Mouse (Mus musculus): Measurements from ENCODE around the gene Clk2. TPM values are rescaled to one million over a fixed set of nuclear protein-coding genes. Genes with fewer than 3 reads are reported as not detected.

The Clk2 gene
- total and polyA plus RNA-seq, 2 experiments, result 7.4 to 23.9 TPM

DNA sequence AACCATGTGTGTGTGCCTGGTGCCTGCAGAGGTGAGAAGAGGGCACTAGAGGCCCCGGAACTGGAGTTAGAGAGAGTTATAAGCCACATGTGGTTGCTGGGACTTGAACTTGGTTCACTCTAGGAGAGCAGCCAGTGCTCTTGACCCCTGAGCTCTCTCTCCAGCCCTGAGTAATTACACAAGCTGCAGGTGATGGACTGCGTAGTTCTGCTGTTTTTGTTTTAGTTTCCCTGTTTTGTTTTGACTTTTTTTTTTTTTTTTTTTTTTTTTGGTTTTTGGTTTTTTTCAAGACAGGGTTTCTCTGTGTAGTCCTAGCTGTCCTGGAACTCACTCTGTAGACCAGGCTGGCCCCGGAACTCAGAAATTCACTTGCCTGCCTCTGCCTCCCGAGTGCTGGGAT lies 2.8 kb upstream of the Clk2 start:
- no peak for DNase-seq (ENCODE audit: extremely low read depth, low read depth, low spot score)
- H3K4me3 ChIP-seq (ENCODE audit: insufficient read depth, low read depth, low read length), result no peak overlapping the region
- WGBS, result 81% methylated on average over 4 of the region's 4 CpGs
- peaks cover 3% of the 10 kb centered on the region; the same call in 1 of the 2 replicates for H3K36me3 ChIP-seq (ENCODE audit: control insufficient read depth, insufficient read depth, low read length)
- no peak overlapping the region for H3K27ac ChIP-seq (replicated peaks; ENCODE audit: insufficient read depth, low read depth, low read length)
- H3K9ac ChIP-seq (ENCODE audit: low read depth, low read length), result no peak overlapping the region
- no peaks in the 10 kb centered on the region for H3K27me3 ChIP-seq (ENCODE audit: control insufficient read depth, insufficient read depth, low read length)
- peaks cover 3% of the 10 kb centered on the region; the same call in 1 of the 2 replicates for H3K79me2 ChIP-seq (ENCODE audit: control insufficient read depth, insufficient read depth, low read length)
- no peak for TF ChIP-seq POLR2A (IDR thresholded peaks at IDR 0.05; ENCODE audit: extremely low read depth, insufficient read depth, low read length)
- no peak for TF ChIP-seq CTCF (IDR thresholded peaks at IDR 0.05; ENCODE audit: low read depth, low read length)
- H3K4me1 ChIP-seq (ENCODE audit: control insufficient read depth, insufficient read depth, low read length), result peaks cover 14% of the 10 kb centered on the region

DNA sequence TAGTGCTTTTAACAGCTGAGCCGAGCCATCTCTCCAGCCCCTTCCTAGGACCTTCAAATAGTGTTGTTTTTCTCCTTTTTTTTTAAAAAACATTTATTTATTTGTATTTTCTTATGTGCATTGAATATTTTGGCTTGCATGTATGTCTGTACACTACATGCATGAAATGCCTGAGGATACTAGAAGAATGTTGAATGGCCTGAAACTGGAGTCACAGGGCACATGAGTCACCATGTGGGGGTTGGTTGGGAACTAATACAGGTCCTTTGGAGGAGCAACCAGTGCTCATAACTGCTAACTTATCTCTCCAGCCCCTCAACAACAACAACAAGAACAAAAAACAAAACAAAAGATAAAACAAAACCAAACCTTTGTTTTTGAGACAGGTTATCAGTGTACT lies 1.5 kb upstream of the Clk2 start:
- H3K4me1 ChIP-seq (ENCODE audit: control insufficient read depth, insufficient read depth, low read length), result peaks cover 15% of the 10 kb centered on the region
- WGBS, result 84% methylated on average over 1 of the region's 1 CpGs
- DNase-seq (ENCODE audit: extremely low read depth, low read depth, low spot score), result no peak

DNA sequence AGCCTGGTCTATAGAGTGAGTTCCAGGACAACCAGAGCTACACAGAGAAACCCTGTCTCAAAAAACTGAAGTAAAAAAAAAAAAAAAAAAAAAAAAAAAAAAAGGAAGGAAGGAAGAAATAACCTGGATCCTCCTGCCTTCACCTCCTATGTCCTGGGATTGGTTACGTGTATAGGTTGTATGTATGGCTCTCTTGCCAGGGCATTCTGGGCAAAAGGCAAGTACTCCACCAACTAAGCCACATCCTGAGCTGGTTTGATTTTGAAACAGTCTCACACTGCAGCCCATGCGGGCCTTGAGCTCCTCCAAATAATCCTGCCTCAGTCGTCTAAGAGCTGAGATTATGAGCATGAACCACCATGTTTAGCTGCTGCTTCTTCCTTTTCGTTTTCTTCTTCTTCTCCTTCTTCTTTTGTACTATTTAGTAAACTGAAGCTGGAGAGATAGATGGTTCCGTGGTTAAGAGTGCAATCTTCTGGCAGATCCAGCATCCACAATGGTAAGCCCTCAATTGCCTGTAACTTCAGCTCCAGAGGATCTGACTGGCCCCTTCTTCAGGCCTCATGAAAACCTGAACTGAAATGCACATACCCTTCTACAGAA lies 851 bp upstream of the Clk2 start:
- DNase-seq (ENCODE audit: extremely low read depth, low read depth, low spot score), result no peak
- Histone ChIP-seq H3K4me3 (ENCODE audit: insufficient read depth, low read depth, low read length) (no peak overlapping the region), H3K4me1 (ENCODE audit: control insufficient read depth, insufficient read depth, low read length) (peaks cover 15% of the 10 kb centered on the region), H3K27ac (replicated peaks; ENCODE audit: insufficient read depth, low read depth, low read length) (no peak overlapping the region), H3K9ac (ENCODE audit: low read depth, low read length) (no peak overlapping the region), H3K36me3 (ENCODE audit: control insufficient read depth, insufficient read depth, low read length) (peaks cover 14% of the 10 kb centered on the region), H3K27me3 (ENCODE audit: control insufficient read depth, insufficient read depth, low read length) (no peaks in the 10 kb centered on the region), H3K79me2 (ENCODE audit: control insufficient read depth, insufficient read depth, low read length) (peaks cover 3% of the 10 kb centered on the region; the same call in 1 of the 2 replicates)
- 68% methylated on average over 5 of the region's 5 CpGs for WGBS
- no peak for TF ChIP-seq POLR2A (IDR thresholded peaks at IDR 0.05; ENCODE audit: extremely low read depth, insufficient read depth, low read length)
- no peak for TF ChIP-seq CTCF (IDR thresholded peaks at IDR 0.05; ENCODE audit: low read depth, low read length)

More for the DNA sequence above, 1.5 kb upstream of the Clk2 start:
- peaks cover 3% of the 10 kb centered on the region; the same call in 1 of the 2 replicates for H3K79me2 ChIP-seq (ENCODE audit: control insufficient read depth, insufficient read depth, low read length)
- H3K9ac ChIP-seq (ENCODE audit: low read depth, low read length), result no peak overlapping the region
- no peaks in the 10 kb centered on the region for H3K27me3 ChIP-seq (ENCODE audit: control insufficient read depth, insufficient read depth, low read length)
- no peak overlapping the region for H3K27ac ChIP-seq (replicated peaks; ENCODE audit: insufficient read depth, low read depth, low read length)
- H3K4me3 ChIP-seq (ENCODE audit: insufficient read depth, low read depth, low read length), result no peak overlapping the region
- TF ChIP-seq POLR2A (IDR thresholded peaks at IDR 0.05; ENCODE audit: extremely low read depth, insufficient read depth, low read length) (no peak), CTCF (IDR thresholded peaks at IDR 0.05; ENCODE audit: low read depth, low read length) (no peak)
- H3K36me3 ChIP-seq (ENCODE audit: control insufficient read depth, insufficient read depth, low read length), result peaks cover 10% of the 10 kb centered on the region; the same call in 1 of the 2 replicates

DNA sequence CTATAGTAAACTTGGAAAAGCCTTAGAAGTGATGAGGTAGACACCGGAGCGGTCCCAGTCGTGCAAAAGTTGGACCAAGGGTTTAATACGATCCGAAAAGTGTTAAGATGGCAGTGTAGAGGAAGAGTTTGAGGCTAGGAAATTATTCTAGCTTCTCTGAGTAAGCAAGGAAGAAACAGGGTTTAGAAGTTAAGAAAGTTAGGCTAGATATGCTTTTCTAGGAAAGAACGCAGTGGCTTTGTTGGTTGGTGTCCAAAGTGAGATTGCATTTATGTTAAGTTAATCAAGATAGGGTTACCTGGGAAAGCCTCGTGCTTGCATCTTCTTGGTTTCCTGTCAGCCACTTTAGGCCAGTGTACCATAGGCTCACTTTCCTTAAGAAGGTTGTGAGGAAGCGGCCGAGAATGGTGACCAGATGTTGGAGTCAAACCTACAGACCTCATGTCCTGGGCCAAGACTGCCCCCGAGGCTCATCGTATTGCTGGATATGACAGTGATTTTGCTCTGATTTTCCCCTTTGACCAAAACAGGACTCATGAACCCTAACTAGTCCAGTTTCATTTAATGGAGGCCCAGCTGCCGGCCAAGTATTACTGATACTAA lies 774 bp downstream of the Clk2 start:
- H3K9ac ChIP-seq (ENCODE audit: low read depth, low read length), result peak overlapping the region; percentile 89
- WGBS, result 15% methylated on average over 12 of the region's 12 CpGs
- TF ChIP-seq POLR2A (IDR thresholded peaks at IDR 0.05; ENCODE audit: extremely low read depth, insufficient read depth, low read length) (no peak), CTCF (IDR thresholded peaks at IDR 0.05; ENCODE audit: low read depth, low read length) (no peak)

DNA sequence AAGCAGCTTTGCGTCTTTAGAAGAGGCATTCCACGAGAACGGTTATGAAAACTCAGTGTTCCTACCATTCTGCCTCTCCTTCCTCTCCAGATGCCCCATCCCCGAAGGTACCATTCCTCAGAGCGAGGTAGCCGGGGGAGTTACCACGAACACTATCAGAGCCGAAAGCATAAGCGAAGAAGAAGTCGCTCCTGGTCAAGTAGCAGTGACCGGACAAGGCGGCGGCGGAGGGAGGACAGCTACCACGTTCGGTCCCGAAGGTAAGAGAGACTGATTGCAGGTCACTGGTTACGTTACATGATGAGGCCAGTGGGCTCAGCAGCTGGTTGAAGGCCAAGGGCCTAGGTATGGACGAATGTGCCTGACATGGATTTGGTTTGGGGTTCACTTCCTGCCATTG lies 2.4 kb downstream of the Clk2 start:
- no peak overlapping the region for H3K27ac ChIP-seq (replicated peaks; ENCODE audit: insufficient read depth, low read depth, low read length)
- peaks cover 40% of the 10 kb centered on the region for H3K36me3 ChIP-seq (ENCODE audit: control insufficient read depth, insufficient read depth, low read length)
- no peak overlapping the region for H3K4me3 ChIP-seq (ENCODE audit: insufficient read depth, low read depth, low read length)
- no peak overlapping the region for H3K9ac ChIP-seq (ENCODE audit: low read depth, low read length)
- no peaks in the 10 kb centered on the region for H3K27me3 ChIP-seq (ENCODE audit: control insufficient read depth, insufficient read depth, low read length)
- TF ChIP-seq POLR2A (IDR thresholded peaks at IDR 0.05; ENCODE audit: extremely low read depth, insufficient read depth, low read length), result no peak
- TF ChIP-seq CTCF (IDR thresholded peaks at IDR 0.05; ENCODE audit: low read depth, low read length), result no peak
- 96% methylated on average over 19 of the region's 19 CpGs for WGBS
- H3K79me2 ChIP-seq (ENCODE audit: control insufficient read depth, insufficient read depth, low read length), result peaks cover 3% of the 10 kb centered on the region; the same call in 1 of the 2 replicates
- H3K4me1 ChIP-seq (ENCODE audit: control insufficient read depth, insufficient read depth, low read length), result peaks cover 15% of the 10 kb centered on the region
- DNase-seq (ENCODE audit: extremely low read depth, low read depth, low spot score), result no peak

More for the DNA sequence above, 774 bp downstream of the Clk2 start:
- peak overlapping the region; percentile 69 for H3K4me3 ChIP-seq (ENCODE audit: insufficient read depth, low read depth, low read length)
- peak; percentile 34 for DNase-seq (ENCODE audit: extremely low read depth, low read depth, low spot score)
- peaks cover 15% of the 10 kb centered on the region for H3K4me1 ChIP-seq (ENCODE audit: control insufficient read depth, insufficient read depth, low read length)
- H3K79me2 ChIP-seq (ENCODE audit: control insufficient read depth, insufficient read depth, low read length), result peaks cover 3% of the 10 kb centered on the region; the same call in 1 of the 2 replicates
- peaks cover 29% of the 10 kb centered on the region for H3K36me3 ChIP-seq (ENCODE audit: control insufficient read depth, insufficient read depth, low read length)
- peak overlapping the region; percentile 54 for H3K27ac ChIP-seq (replicated peaks; ENCODE audit: insufficient read depth, low read depth, low read length)
- H3K27me3 ChIP-seq (ENCODE audit: control insufficient read depth, insufficient read depth, low read length), result no peaks in the 10 kb centered on the region

DNA sequence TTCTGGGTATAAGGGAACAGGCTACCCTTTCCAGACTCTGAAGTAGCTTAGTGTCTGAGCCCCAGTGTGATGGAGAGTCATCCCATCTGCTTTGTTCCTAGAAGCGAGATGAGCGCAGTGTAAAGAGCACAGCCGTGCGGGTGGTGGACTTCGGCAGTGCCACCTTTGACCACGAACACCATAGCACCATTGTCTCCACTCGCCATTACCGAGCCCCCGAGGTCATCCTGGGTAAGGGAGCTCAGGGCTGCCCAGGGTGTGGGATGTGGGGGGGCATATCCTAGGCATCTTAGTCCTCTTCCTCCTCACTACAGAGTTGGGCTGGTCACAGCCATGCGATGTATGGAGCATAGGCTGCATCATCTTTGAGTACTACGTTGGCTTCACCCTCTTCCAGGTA lies 10.2 kb downstream of the Clk2 start:
- H3K9ac ChIP-seq (ENCODE audit: low read depth, low read length), result no peak overlapping the region
- H3K4me1 ChIP-seq (ENCODE audit: control insufficient read depth, insufficient read depth, low read length), result peaks cover 4% of the 10 kb centered on the region
- peaks cover 48% of the 10 kb centered on the region for H3K36me3 ChIP-seq (ENCODE audit: control insufficient read depth, insufficient read depth, low read length)
- H3K27ac ChIP-seq (replicated peaks; ENCODE audit: insufficient read depth, low read depth, low read length), result no peak overlapping the region
- H3K79me2 ChIP-seq (ENCODE audit: control insufficient read depth, insufficient read depth, low read length), result no peaks in the 10 kb centered on the region
- no peak for DNase-seq (ENCODE audit: extremely low read depth, low read depth, low spot score)
- H3K4me3 ChIP-seq (ENCODE audit: insufficient read depth, low read depth, low read length), result no peak overlapping the region
- WGBS, result 96% methylated on average over 11 of the region's 11 CpGs
- no peak for TF ChIP-seq CTCF (IDR thresholded peaks at IDR 0.05; ENCODE audit: low read depth, low read length)
- TF ChIP-seq POLR2A (IDR thresholded peaks at IDR 0.05; ENCODE audit: extremely low read depth, insufficient read depth, low read length), result no peak
- H3K27me3 ChIP-seq (ENCODE audit: control insufficient read depth, insufficient read depth, low read length), result no peaks in the 10 kb centered on the region
